Mouse (Mus musculus) neural tube, embryonic 14.5 days (tissue): ENCODE results near the gene U2surp. TPM values are rescaled to one million over a fixed set of nuclear protein-coding genes. Genes with fewer than 3 reads are reported as not detected.

Experiments used
- ATAC-seq: fragments of 200-750 bp; cut with Nextera tagmentation; 2 replicates; pipeline ENCODE4 v1.8.0; 2017; ENCODE audit warnings: low read depth, mild to moderate bottlenecking, moderate TSS enrichment, moderate library complexity
- H3K27ac ChIP-seq: fragments of 300-500 bp; sonication (generic); 2 replicates; pipeline ENCODE4 v1.5.1; 2014; ENCODE audit warnings: low read depth, mild to moderate bottlenecking, control low read depth, low read length, moderate library complexity, mixed read lengths
- H3K27me3 ChIP-seq: fragments of 300-500 bp; sonication (generic); 2 replicates; pipeline ENCODE4 v1.6.1; 2014; ENCODE audit warnings: low read length; ENCODE audit not compliant: control insufficient read depth, insufficient read depth
- H3K36me3 ChIP-seq: fragments of 300-500 bp; sonication (generic); 2 replicates; pipeline ENCODE4 v1.6.1; 2014; ENCODE audit warnings: low read length, mixed read lengths; ENCODE audit not compliant: control insufficient read depth, insufficient read depth
- H3K4me1 ChIP-seq: fragments of 300-500 bp; sonication (generic); 2 replicates; pipeline ENCODE4 v1.6.1; 2014; ENCODE audit warnings: low read length; ENCODE audit not compliant: control insufficient read depth, insufficient read depth
- H3K4me2 ChIP-seq: fragments of 300-500 bp; sonication (generic); 2 replicates; pipeline ENCODE4 v1.6.1; 2014; ENCODE audit warnings: mild to moderate bottlenecking, low read depth, low read length, control low read depth
- H3K4me3 ChIP-seq: fragments of 300-500 bp; sonication (generic); 2 replicates; pipeline ENCODE4 v1.5.1; 2014; ENCODE audit warnings: low read depth, low read length, control low read depth, mixed read lengths
- H3K9ac ChIP-seq: fragments of 300-500 bp; sonication (generic); replicated peaks from 2 replicates; pipeline ENCODE4 v1.6.1; 2014; ENCODE audit warnings: low read depth, mild to moderate bottlenecking, control low read depth, low read length, mixed read lengths
- H3K9me3 ChIP-seq: fragments of 300-500 bp; sonication (generic); 2 replicates; pipeline ENCODE4 v1.6.1; 2016; ENCODE audit warnings: low read length; ENCODE audit not compliant: control insufficient read depth
- WGBS: fragments of 180-500 bp; shearing (Covaris S2); extraction: QIAGEN DNeasy Blood & Tissue Kit; methylation state at CpG from one replicate; pipeline ENCODE4 v1.1.7; 2014; 5-methylcytosine and 5-hydroxymethylcytosine counted together
- polyA plus RNA-seq: library from polyadenylated mRNA; unstranded; fragments of >200 nt; fragmentation: Nextera tagmentation; extraction: Ambion mirVana; gene quantifications from 2 replicates; pipeline ENCODE4 v1.2.1, GENCODE M21; 2014

U2surp gene
- polyA plus RNA-seq, 1 experiment from 2014 or later, result 135 TPM

DNA sequence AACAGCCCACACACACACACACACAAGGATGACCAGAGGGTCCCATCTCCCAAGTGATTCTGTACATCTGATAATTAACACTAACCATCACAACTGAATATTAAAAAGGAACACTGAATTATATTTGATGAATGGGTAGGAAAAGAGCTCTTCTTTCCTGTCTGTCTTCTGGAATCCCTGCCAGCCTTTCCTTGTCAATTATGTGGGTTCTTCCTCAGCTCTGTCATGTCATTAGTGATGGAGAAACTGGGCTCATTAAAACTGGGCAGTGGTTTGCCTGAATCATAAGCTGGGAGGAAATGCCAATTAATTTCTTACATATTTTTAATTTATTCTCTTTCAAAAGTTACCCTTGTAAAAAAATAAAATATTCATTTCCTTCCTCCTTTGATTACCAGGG is 29.4 kb upstream of the U2surp start:
- Histone ChIP-seq H3K4me3 (no peak overlapping the region), H3K9ac (no peak overlapping the region), H3K27me3 (no peaks in the 10 kb centered on the region), H3K4me2 (no peak overlapping the region), H3K36me3 (no peaks in the 10 kb centered on the region), H3K9me3 (no peaks in the 10 kb centered on the region), H3K27ac (no peak overlapping the region), H3K4me1 (no peaks in the 10 kb centered on the region)
- ATAC-seq, result no peak

DNA sequence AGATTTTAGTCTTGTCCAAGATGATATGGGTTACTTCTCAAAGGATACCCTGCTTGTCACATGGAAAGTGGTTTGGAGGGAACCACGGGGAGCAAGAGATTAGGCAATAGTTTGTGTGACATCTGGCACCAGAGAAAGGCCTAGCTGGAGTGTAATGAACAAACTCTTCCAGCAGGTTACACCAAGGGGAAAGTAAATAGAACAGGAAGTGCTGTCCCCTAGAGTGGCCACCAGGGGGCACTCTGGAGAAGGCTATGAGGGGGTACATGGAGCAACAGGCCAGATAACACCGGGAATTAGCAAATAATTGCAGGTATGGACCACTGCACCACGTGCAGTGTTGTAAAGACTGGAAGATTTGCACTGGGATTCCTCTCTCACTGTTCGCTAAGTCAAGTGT is 28.7 kb upstream of the U2surp start:
- no peaks in the 10 kb centered on the region for H3K27me3 ChIP-seq
- no peaks in the 10 kb centered on the region for H3K4me1 ChIP-seq
- no peaks in the 10 kb centered on the region for H3K36me3 ChIP-seq
- ATAC-seq, result no peak
- H3K4me2 ChIP-seq, result no peak overlapping the region
- H3K9ac ChIP-seq, result no peak overlapping the region
- H3K4me3 ChIP-seq, result no peak overlapping the region
- H3K9me3 ChIP-seq, result no peaks in the 10 kb centered on the region
- WGBS, result 61% methylated on average over 4 of the region's 4 CpGs
- no peak overlapping the region for H3K27ac ChIP-seq

DNA sequence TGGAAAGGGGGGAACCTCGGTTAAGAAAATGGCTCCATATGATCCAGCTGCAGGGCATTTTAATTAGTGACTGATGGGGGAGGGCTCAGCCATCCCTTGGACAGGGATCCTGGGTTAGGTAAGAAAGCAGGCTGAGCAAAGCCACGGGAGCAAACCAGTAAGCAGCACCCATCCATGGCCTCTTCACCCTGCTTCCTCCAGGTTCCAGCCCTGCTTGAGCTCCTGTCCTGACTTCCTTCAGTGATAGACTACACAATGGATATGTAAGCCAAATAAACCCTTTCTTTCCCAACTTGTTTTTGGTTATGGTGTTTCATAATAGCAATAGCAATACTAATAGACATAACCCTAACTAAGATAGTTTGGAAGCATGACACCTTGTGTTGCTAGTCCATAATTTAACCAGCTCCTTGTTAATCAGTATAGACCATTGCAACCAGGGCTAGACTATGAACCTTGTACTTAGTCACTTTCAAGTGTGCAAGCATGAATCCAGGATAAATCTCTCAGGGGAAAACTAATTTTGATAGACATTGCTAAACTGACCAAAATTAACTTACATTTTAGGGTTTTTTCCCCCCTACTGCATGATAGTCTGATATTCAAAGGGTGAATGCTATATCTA is 27.5 kb upstream of the U2surp start:
- Histone ChIP-seq H3K36me3 (no peaks in the 10 kb centered on the region), H3K4me2 (no peak overlapping the region), H3K9ac (no peak overlapping the region), H3K4me1 (no peaks in the 10 kb centered on the region), H3K4me3 (no peak overlapping the region), H3K27me3 (no peaks in the 10 kb centered on the region), H3K9me3 (no peaks in the 10 kb centered on the region), H3K27ac (no peak overlapping the region)
- WGBS, result 82% methylated on average over 2 of the region's 2 CpGs
- ATAC-seq, result no peak

DNA sequence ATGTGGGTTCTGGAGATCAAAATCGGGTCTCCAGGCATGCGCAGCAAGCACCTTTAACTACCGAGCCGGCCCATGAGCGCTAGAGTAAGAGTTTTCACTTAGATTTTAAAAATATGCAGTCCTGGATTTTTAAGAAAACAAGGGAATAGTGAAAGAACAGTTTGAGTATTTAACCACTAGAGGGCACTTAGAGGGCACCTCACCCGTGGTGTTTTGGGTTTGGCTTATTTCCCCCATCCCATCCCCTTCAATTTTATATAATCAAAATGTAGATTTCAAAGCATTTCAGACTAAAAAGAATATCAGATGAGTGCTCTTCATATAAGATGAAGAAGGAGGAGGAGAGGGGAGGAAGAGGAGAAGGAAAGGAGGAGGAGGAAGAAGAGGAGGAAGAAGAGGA is 22.0 kb upstream of the U2surp start:
- Histone ChIP-seq H3K9me3 (no peaks in the 10 kb centered on the region), H3K4me1 (no peaks in the 10 kb centered on the region), H3K27ac (no peak overlapping the region), H3K27me3 (no peaks in the 10 kb centered on the region), H3K4me2 (no peak overlapping the region), H3K9ac (no peak overlapping the region), H3K36me3 (no peaks in the 10 kb centered on the region), H3K4me3 (no peak overlapping the region)
- no peak for ATAC-seq
- 53% methylated on average over 6 of the region's 6 CpGs for WGBS

DNA sequence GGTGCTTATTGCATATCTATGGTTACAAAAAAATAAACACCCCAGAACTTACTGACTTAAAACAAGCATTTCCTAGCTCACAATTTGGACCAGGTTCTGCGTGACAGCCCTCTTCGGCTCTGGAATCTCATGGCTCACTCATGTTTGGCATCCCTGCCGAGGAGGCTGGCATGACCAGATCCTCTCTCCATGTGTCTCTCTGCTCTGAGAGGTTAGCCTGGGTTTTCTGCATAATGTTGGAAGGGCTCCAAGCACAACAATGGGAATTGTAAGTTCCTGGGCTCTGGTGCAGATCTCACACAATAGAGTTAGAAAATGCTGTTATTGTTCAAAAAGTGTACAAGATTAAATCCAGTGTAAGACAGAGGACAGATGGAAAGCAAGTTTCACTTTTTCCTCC is 19.3 kb upstream of the U2surp start:
- Histone ChIP-seq H3K36me3 (no peaks in the 10 kb centered on the region), H3K27me3 (no peaks in the 10 kb centered on the region), H3K9ac (no peak overlapping the region), H3K9me3 (no peaks in the 10 kb centered on the region), H3K4me2 (no peak overlapping the region), H3K4me3 (no peak overlapping the region), H3K27ac (no peak overlapping the region), H3K4me1 (no peaks in the 10 kb centered on the region)
- ATAC-seq, result no peak
- WGBS, result 69% methylated on average over 3 of the region's 3 CpGs

DNA sequence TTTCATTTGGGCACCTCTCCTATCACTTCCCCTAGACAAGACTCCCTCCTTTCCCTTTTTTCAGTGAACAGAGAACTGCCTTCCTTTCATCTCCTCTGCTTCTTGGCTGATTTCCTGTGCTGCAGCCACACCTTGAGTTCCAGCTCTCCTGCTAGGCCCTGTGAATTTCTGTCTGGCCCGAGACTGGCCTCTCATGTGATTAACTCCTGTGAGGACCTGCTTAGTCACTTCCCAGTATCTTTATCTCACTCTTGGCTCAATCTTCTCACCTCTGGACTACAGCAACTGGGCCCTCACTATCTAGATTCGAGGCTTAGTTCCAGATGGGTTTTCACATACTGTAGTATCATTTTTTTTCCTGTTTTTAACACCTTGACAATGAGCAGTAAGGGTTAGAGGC is 15.9 kb upstream of the U2surp start:
- H3K4me2 ChIP-seq, result no peak overlapping the region
- no peaks in the 10 kb centered on the region for H3K9me3 ChIP-seq
- no peaks in the 10 kb centered on the region for H3K27me3 ChIP-seq
- no peak overlapping the region for H3K27ac ChIP-seq
- no peak overlapping the region for H3K9ac ChIP-seq
- 71% methylated on average over 2 of the region's 2 CpGs for WGBS
- no peak overlapping the region for H3K4me3 ChIP-seq
- no peaks in the 10 kb centered on the region for H3K36me3 ChIP-seq
- H3K4me1 ChIP-seq, result no peaks in the 10 kb centered on the region
- no peak for ATAC-seq

DNA sequence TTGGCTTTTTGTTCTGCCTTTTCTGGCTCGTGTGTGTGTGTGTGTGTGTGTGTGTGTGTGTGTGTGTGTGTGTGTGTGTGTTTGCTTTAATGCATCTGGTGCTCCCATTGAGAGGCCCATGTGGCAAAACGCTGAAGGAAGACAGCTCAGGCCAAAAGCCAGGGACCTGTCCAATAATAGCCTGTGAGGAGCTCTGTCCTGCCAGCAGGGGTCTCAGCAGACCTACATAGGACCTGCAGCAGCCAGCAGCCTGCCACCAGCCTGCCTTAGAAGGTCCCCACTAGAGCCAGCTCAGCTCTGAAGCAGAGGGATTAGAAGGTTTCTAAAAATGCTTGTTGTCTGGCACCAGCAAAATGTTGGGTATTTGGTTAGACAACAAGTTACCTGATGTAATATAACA is 14.2 kb upstream of the U2surp start:
- 19% methylated on average over 2 of the region's 2 CpGs for WGBS
- Histone ChIP-seq H3K27ac (no peak overlapping the region), H3K4me2 (no peak overlapping the region), H3K9ac (no peak overlapping the region), H3K4me3 (no peak overlapping the region), H3K27me3 (no peaks in the 10 kb centered on the region), H3K36me3 (no peaks in the 10 kb centered on the region), H3K4me1 (no peaks in the 10 kb centered on the region), H3K9me3 (no peaks in the 10 kb centered on the region)
- peak; percentile 74; the same call in 1 of the 2 replicates for ATAC-seq

DNA sequence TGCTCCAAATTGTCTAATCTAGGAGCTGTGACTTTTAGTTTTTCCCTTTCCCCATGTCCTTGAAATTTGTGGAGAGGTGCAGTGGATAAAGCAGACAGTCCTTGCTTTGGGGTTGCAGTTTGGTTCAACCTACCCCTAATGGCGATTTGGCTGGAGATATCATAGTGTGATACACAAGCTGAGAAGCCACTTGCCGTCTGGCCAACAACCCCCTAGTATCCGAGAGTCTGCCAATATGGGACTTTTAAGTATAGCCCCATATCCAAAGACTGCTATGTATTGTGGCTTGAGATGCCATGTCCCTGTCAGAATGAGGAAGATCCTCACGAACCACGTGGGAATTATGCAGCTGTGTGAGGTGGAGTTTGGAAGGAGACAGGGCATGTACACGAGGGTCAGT is 13.6 kb upstream of the U2surp start:
- no peaks in the 10 kb centered on the region for H3K27me3 ChIP-seq
- WGBS, result 84% methylated on average over 6 of the region's 6 CpGs
- H3K4me2 ChIP-seq, result no peak overlapping the region
- H3K9me3 ChIP-seq, result no peaks in the 10 kb centered on the region
- H3K4me1 ChIP-seq, result no peaks in the 10 kb centered on the region
- H3K27ac ChIP-seq, result no peak overlapping the region
- H3K9ac ChIP-seq, result no peak overlapping the region
- H3K4me3 ChIP-seq, result no peak overlapping the region
- no peak for ATAC-seq
- no peaks in the 10 kb centered on the region for H3K36me3 ChIP-seq

DNA sequence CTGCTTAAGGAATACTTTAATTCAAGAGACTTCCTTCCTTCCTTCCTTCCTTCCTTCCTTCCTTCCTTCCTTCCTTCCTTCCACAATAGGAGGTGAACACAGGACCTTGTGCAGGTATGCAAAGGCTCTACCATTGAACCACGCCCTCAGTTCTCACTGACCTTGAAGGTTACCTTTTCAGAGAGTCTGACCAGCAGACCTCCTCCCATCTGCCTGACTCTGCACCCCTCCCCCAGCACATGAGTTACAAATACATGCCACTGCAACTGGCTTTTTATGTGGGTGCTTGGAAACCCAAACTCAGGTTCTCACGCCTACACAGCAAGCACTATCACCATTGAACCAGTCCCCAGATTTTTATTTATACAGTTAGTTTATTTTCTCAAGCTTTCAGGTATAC is 10.8 kb upstream of the U2surp start:
- Histone ChIP-seq H3K4me3 (no peak overlapping the region), H3K9me3 (no peaks in the 10 kb centered on the region), H3K27me3 (no peaks in the 10 kb centered on the region), H3K36me3 (no peaks in the 10 kb centered on the region), H3K27ac (no peak overlapping the region), H3K4me2 (no peak overlapping the region), H3K9ac (no peak overlapping the region), H3K4me1 (no peaks in the 10 kb centered on the region)
- ATAC-seq, result no peak
- WGBS, result 91% methylated on average over 2 of the region's 2 CpGs

DNA sequence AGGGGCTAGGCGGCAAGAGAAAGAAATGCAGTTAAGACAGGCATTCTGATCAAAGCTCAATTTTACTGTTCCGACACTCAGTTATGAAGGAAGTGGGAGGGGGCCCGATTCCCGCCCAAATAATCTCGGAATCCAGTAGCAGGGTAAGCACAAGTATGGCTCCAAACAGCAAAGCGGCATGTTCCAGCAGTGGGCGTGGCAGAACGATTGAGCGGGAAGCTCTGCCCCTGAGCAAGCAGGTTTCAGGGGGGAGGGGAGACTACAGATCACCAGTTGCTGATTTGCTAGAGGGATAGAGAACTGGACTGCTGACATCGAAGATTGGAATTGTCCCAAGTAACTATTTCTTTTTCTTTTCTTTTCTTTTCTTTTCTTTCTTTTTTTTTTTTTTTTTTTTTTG is 9.8 kb upstream of the U2surp start:
- H3K4me1 ChIP-seq, result no peaks in the 10 kb centered on the region
- WGBS, result 53% methylated on average over 10 of the region's 10 CpGs
- H3K4me2 ChIP-seq, result no peak overlapping the region
- no peak overlapping the region for H3K4me3 ChIP-seq
- H3K27me3 ChIP-seq, result no peaks in the 10 kb centered on the region
- H3K27ac ChIP-seq, result no peak overlapping the region
- ATAC-seq, result no peak
- H3K36me3 ChIP-seq, result no peaks in the 10 kb centered on the region
- no peak overlapping the region for H3K9ac ChIP-seq
- no peaks in the 10 kb centered on the region for H3K9me3 ChIP-seq
